Mouse (Mus musculus): ENCODE measurements around the gene Uck2.

GRCm38 (mm10) chr1:167205177-167205750 lies 79.9 kb downstream of the Uck2 start:
- no peak for TF ChIP-seq POLR2A (IDR thresholded peaks at IDR 0.05; ENCODE audit: low read depth, low read length)
- TF ChIP-seq CTCF (conservative IDR thresholded peaks at IDR 0.05; ENCODE audit: insufficient read depth, insufficient read length, low read depth, low read length), result no peak

All from kidney, adult 2 months (tissue).